Mouse (Mus musculus) brain, embryonic 14.5 days (tissue): Measurements from ENCODE around the gene Ppm1j.

Experiments used
- CTCF ChIP-seq: fragments of 200-500 bp; IDR thresholded peaks from 2 replicates; pipeline ENCODE4 v1.5.1; 2012; ENCODE audit warnings: inconsistent platforms, mild to moderate bottlenecking, moderate library complexity, borderline replicate concordance; ENCODE audit not compliant: insufficient read depth, insufficient read length; ENCODE audit errors: extremely low read depth
- POLR2A ChIP-seq: fragments of 200-500 bp; IDR thresholded peaks from 2 replicates; pipeline ENCODE4 v1.6.1; 2012; ENCODE audit warnings: mild to moderate bottlenecking, inconsistent platforms, borderline replicate concordance; ENCODE audit not compliant: poor library complexity, insufficient read depth, insufficient read length, severe bottlenecking; ENCODE audit errors: extremely low read depth

DNA sequence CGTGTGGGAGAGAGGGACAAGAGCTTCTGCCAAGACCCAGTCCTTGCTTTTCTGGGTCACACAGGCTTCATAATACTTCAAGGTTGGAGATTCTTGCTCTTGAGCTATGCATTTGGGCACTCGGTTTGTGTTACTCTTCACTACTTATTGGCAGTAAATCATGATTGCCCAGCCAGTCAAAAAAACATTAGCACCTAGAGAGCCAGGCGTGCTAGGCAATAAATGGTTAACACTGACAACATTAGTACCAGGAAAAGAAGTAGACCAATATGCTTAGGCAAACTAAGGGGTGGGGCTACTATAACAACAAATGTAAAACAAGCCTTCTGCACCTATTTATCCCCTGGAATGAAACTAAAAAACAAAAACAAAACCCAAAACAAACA is 37.9 kb downstream of the Ppm1j start:
- TF ChIP-seq POLR2A (no peak), CTCF (no peak)
